Comparison of ENCODE assay signal across 17 mouse cellular contexts in genomic region chr2:128304063-128304712, GRCm38 (mm10).
DNase-seq lines count a peak whose midpoint lies in the region; ATAC-seq and TF ChIP-seq lines count a peak whose summit lies in the region.
"Had no signal": no experiment of that assay in that cellular context is flagged by ENCODE, and none has a peak within 500 bp of the region (broad histone marks: within the 10 kb centered on the region; RNA-seq: fewer than 3 reads in every experiment).

No protein-coding gene starts in this region.

- ATAC-seq in forebrain, embryonic 12.5 days (ENCODE audit: low FRiP score): peak; percentile 55; the same call in 1 of the 2 replicates
- no peak for ATAC-seq in forebrain, embryonic 11.5 days (replicated peaks; ENCODE audit: low FRiP score)
- no peak; the same call in 1 of the 2 replicates for ATAC-seq in hindbrain, embryonic 14.5 days (ENCODE audit: low FRiP score)
- no peak for ATAC-seq in midbrain, embryonic 14.5 days (ENCODE audit: low FRiP score, low TSS enrichment)
- ATAC-seq: intestine, embryonic 16.5 days; liver, embryonic 12.5 days had no signal

- peaks cover 9% of the 10 kb centered on the region for H3K4me1 ChIP-seq in forebrain, embryonic 12.5 days
- H3K4me1 ChIP-seq in forebrain, embryonic 11.5 days (replicated peaks; ENCODE audit: control insufficient read depth, insufficient read depth, low read length): no peaks in the 10 kb centered on the region
- peaks cover 12% of the 10 kb centered on the region for H3K4me1 ChIP-seq in hindbrain, embryonic 14.5 days (replicated peaks; ENCODE audit: control insufficient read depth, insufficient read depth, low read length)
- peaks cover 12% of the 10 kb centered on the region for H3K4me1 ChIP-seq in midbrain, embryonic 14.5 days (ENCODE audit: control insufficient read depth, insufficient read depth, low read length)

- H3K9me3 ChIP-seq in forebrain, embryonic 12.5 days: no peaks in the 10 kb centered on the region
- H3K9me3 ChIP-seq in forebrain, embryonic 11.5 days (ENCODE audit: control insufficient read depth, low read length): no peaks in the 10 kb centered on the region
- H3K9me3 ChIP-seq in hindbrain, embryonic 14.5 days (ENCODE audit: control insufficient read depth, low read length): no peaks in the 10 kb centered on the region
- no peaks in the 10 kb centered on the region for H3K9me3 ChIP-seq in midbrain, embryonic 14.5 days (ENCODE audit: control insufficient read depth, low read length)
- H3K9me3 ChIP-seq: embryonic facial prominence, embryonic 15.5 days; liver, embryonic 12.5 days; lung, embryonic 15.5 days had no signal

- intact Hi-C loops in left cerebral cortex, postnatal 4 days (cut with DNase I): no loop called here

- peak overlapping the region; percentile 17; the same call in 1 of the 2 replicates for H3K4me2 ChIP-seq in forebrain, embryonic 12.5 days
- H3K4me2 ChIP-seq in forebrain, embryonic 11.5 days (ENCODE audit: low read depth, low read length, severe bottlenecking): no peak overlapping the region
- H3K4me2 ChIP-seq in hindbrain, embryonic 14.5 days (replicated peaks): peak overlapping the region; percentile 22; the same call in 1 of the 2 replicates
- H3K4me2 ChIP-seq in midbrain, embryonic 14.5 days (ENCODE audit: low read length): peak overlapping the region; percentile 33
- H3K4me2 ChIP-seq: embryonic facial prominence, embryonic 15.5 days; liver, embryonic 12.5 days; lung, embryonic 15.5 days had no signal

- no peak overlapping the region for H3K9ac ChIP-seq in forebrain, embryonic 12.5 days
- H3K9ac ChIP-seq in forebrain, embryonic 11.5 days (ENCODE audit: low read length): no peak overlapping the region
- peak overlapping the region; percentile 34; the same call in 1 of the 2 replicates for H3K9ac ChIP-seq in hindbrain, embryonic 14.5 days
- no peak overlapping the region for H3K9ac ChIP-seq in midbrain, embryonic 14.5 days (replicated peaks; ENCODE audit: low read length)
- H3K9ac ChIP-seq: embryonic facial prominence, embryonic 15.5 days; liver, embryonic 12.5 days; lung, embryonic 15.5 days had no signal

- H3K4me3 ChIP-seq in forebrain, embryonic 12.5 days (replicated peaks): no peak overlapping the region
- H3K4me3 ChIP-seq in forebrain, embryonic 11.5 days (ENCODE audit: low read depth, low read length): no peak overlapping the region
- H3K4me3 ChIP-seq in hindbrain, embryonic 14.5 days (replicated peaks; ENCODE audit: low read length): no peak overlapping the region
- H3K4me3 ChIP-seq in midbrain, embryonic 14.5 days (replicated peaks; ENCODE audit: low read depth, low read length): no peak overlapping the region
- H3K4me3 ChIP-seq: embryonic facial prominence, embryonic 15.5 days; left cerebral cortex, adult 2 months; liver, embryonic 12.5 days; lung, embryonic 15.5 days had no signal

- peaks cover 60% of the 10 kb centered on the region for H3K27me3 ChIP-seq in forebrain, embryonic 12.5 days
- peaks cover 12% of the 10 kb centered on the region; the same call in 1 of the 2 replicates for H3K27me3 ChIP-seq in forebrain, embryonic 11.5 days (ENCODE audit: control insufficient read depth, insufficient read depth, low read length)
- H3K27me3 ChIP-seq in hindbrain, embryonic 14.5 days (ENCODE audit: control insufficient read depth, insufficient read depth, low read length): no peaks in the 10 kb centered on the region
- H3K27me3 ChIP-seq in midbrain, embryonic 14.5 days (ENCODE audit: control insufficient read depth, insufficient read depth, low read length): no peaks in the 10 kb centered on the region
- H3K27me3 ChIP-seq: embryonic facial prominence, embryonic 15.5 days; liver, embryonic 12.5 days; lung, embryonic 15.5 days had no signal

- H3K27ac ChIP-seq in forebrain, embryonic 12.5 days: no peak overlapping the region
- H3K27ac ChIP-seq in forebrain, embryonic 11.5 days (ENCODE audit: low read depth, low read length): no peak overlapping the region
- no peak overlapping the region for H3K27ac ChIP-seq in hindbrain, embryonic 14.5 days
- H3K27ac ChIP-seq in midbrain, embryonic 14.5 days (replicated peaks; ENCODE audit: low read depth, low read length): peak overlapping the region; percentile 41
- H3K27ac ChIP-seq: embryonic facial prominence, embryonic 15.5 days; left cerebral cortex, adult 2 months; liver, embryonic 12.5 days; lung, embryonic 15.5 days had no signal

- TF ChIP-seq POLR2A in brain, embryonic 14.5 days (IDR thresholded peaks at IDR 0.05; ENCODE audit: borderline replicate concordance, extremely low read depth, insufficient read depth, insufficient read length, poor library complexity, severe bottlenecking): no peak

- TF ChIP-seq CTCF in brain, embryonic 14.5 days (IDR thresholded peaks at IDR 0.05; ENCODE audit: borderline replicate concordance, extremely low read depth, insufficient read depth, insufficient read length): no peak

- no peaks in the 10 kb centered on the region for H3K36me3 ChIP-seq in forebrain, embryonic 12.5 days (replicated peaks)
- no peaks in the 10 kb centered on the region for H3K36me3 ChIP-seq in forebrain, embryonic 11.5 days (ENCODE audit: control insufficient read depth, insufficient read depth, low read length)
- no peaks in the 10 kb centered on the region for H3K36me3 ChIP-seq in hindbrain, embryonic 14.5 days (replicated peaks; ENCODE audit: control insufficient read depth, insufficient read depth)
- no peaks in the 10 kb centered on the region for H3K36me3 ChIP-seq in midbrain, embryonic 14.5 days (ENCODE audit: control insufficient read depth, insufficient read depth, low read length)
- H3K36me3 ChIP-seq: embryonic facial prominence, embryonic 15.5 days; liver, embryonic 12.5 days; lung, embryonic 15.5 days had no signal

- DNase-seq in forebrain, embryonic 11.5 days (ENCODE audit: low spot score): no peak
- DNase-seq in brain, embryonic 14.5 days (ENCODE audit: low read depth): peak; percentile 79
- DNase-seq in hindbrain, embryonic 14.5 days (ENCODE audit: low spot score): no peak
- peak; percentile 71 for DNase-seq in midbrain, embryonic 14.5 days
- DNase-seq in adrenal gland, adult (ENCODE audit: inconsistent age in 2 of 2, low spot score in 1 of 2): no peak
- DNase-seq in left cerebral cortex, postnatal 4 days: no peak
- DNase-seq in testis, postnatal 10 days (ENCODE audit: low spot score): no peak
- DNase-seq: adrenal gland, postnatal 10 days; cerebellum, adult 18-20 months; gastrocnemius, postnatal 10 days; thymus, adult 2 months had no signal

- 5% methylated on average over 12 of the region's 12 CpGs for WGBS in forebrain, embryonic 12.5 days
- WGBS in forebrain, embryonic 11.5 days: 10% methylated on average over 12 of the region's 12 CpGs
- 15% methylated on average over 12 of the region's 12 CpGs for WGBS in hindbrain, embryonic 14.5 days
- WGBS in midbrain, embryonic 14.5 days: 4% methylated on average over 12 of the region's 12 CpGs

Comparison
In these comparisons a context has a peak if more than half of its experiments do, and no peak if none do; other contexts are left out.
1. DNase-seq: peak in brain, embryonic 14.5 days (single experiment) and midbrain, embryonic 14.5 days (single experiment); none in forebrain, embryonic 11.5 days (single experiment), hindbrain, embryonic 14.5 days (single experiment), adrenal gland, adult (0 of 2), left cerebral cortex, postnatal 4 days (single experiment) and testis, postnatal 10 days (single experiment).